Mouse (Mus musculus): ENCODE measurements around the gene Trpm8.

Gene Trpm8

DNA sequence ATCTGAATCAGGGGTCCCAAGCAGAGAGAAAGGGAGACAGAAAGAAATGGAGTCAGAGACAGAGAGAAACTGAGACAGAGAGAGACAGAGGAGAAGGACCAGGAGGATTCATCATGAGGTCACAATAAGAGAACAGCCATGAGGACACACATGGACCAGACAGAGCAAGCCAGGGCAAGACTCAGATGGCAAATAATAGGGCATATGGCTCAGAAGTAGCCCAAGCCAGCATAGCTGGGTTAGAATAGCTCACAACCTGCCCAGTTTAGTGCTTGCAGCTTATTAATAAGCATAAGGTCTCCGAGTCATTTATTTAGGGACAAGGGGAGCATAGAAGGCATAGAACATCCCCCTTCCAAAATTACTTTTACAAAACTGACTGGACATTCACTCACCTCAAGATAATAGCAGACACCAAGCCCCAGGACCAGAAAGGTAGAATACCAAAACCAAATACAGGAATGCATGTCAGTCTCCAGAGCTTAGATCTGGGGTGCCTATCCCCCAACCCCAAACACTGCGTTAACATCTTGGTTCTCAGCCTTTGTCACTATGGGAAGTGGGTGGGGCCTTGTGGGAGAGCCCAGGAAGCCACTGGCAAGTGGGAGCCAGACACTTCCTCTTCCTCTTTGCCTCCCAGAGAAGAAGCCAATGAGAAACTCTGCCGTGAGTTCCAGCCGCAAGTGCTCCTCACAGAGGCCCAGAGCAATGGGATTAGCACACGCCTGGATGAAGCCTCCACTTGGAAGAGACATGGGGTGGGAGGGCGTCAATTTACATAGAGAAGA, 155.8 kb downstream of the Trpm8 start:
- DNase-seq (ENCODE audit: low spot score): no peak

DNA sequence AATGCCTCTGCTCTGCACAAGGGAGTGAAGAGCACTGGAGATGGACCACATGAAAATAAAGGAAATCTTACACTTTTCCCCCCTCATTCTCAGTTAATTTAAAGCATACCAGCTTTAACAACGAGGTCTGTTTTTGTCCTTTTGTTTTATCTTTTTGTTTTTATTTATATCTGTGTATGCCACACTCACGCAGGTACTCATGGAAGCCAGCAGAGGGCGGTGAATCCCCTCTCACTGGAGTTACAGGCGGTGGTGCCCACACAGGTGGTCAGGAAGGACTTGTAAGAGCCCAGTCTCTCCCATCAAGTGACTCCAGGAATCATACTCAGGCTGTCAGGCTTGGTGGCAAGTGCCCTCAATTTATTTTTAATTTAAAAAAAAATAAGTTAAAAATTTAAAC, 156.6 kb downstream of the Trpm8 start:
- DNase-seq (ENCODE audit: low spot score): no peak

GRCm38 (mm10) chr1:88437206-88438126, 160.0 kb downstream of the Trpm8 start:
- DNase-seq (ENCODE audit: low spot score): no peak

Data from yolk sac, embryonic 10.5 days (tissue).